Mouse (Mus musculus) limb, embryonic 12.5 days (tissue): ENCODE measurements around the gene Mafk. TPM values are rescaled to one million over a fixed set of nuclear protein-coding genes. Genes with fewer than 3 reads are reported as not detected.

Experiments
- ATAC-seq: fragments of 200-750 bp; cut with Nextera tagmentation; 2 replicates; pipeline ENCODE4 v1.8.0; 2017; ENCODE audit warnings: low read depth, moderate TSS enrichment; ENCODE audit not compliant: insufficient number of reproducible peaks, insufficient read depth, low FRiP score, low TSS enrichment
- H3K27ac ChIP-seq: fragments of 300-500 bp; sonication (generic); 2 replicates; pipeline ENCODE4 v1.5.1; 2016; ENCODE audit warnings: mild to moderate bottlenecking, moderate library complexity
- H3K27me3 ChIP-seq: fragments of 300-500 bp; sonication (generic); 2 replicates; pipeline ENCODE4 v1.6.1; 2016; ENCODE audit warnings: mild to moderate bottlenecking, moderate library complexity
- H3K36me3 ChIP-seq: fragments of 300-500 bp; sonication (generic); 2 replicates; pipeline ENCODE4 v1.6.1; 2016; ENCODE audit warnings: mild to moderate bottlenecking, moderate library complexity
- H3K4me1 ChIP-seq: fragments of 300-500 bp; sonication (generic); replicated peaks from 2 replicates; pipeline ENCODE4 v1.6.1; 2016
- H3K4me2 ChIP-seq: fragments of 300-500 bp; sonication (generic); 2 replicates; pipeline ENCODE4 v1.6.1; 2016; ENCODE audit warnings: mild to moderate bottlenecking, moderate library complexity
- H3K4me3 ChIP-seq: fragments of 300-500 bp; sonication (generic); replicated peaks from 2 replicates; pipeline ENCODE4 v1.5.1; 2016; ENCODE audit warnings: mild to moderate bottlenecking
- H3K9ac ChIP-seq: fragments of 300-500 bp; sonication (generic); replicated peaks from 2 replicates; pipeline ENCODE4 v1.6.1; 2016; ENCODE audit warnings: mild to moderate bottlenecking, moderate library complexity
- H3K9me3 ChIP-seq: fragments of 300-500 bp; sonication (generic); 2 replicates; pipeline ENCODE4 v1.6.1; 2016; ENCODE audit warnings: mild to moderate bottlenecking, moderate library complexity
- WGBS: fragments of 180-500 bp; shearing (Covaris S2); methylation state at CpG from one replicate; pipeline ENCODE4 v1.1.7; 2016; 5-methylcytosine and 5-hydroxymethylcytosine counted together
- polyA plus RNA-seq: library from polyadenylated mRNA; unstranded; fragments of >200 nt; fragmentation: Nextera tagmentation; extraction: Ambion mirVana; gene quantifications from 2 replicates; pipeline ENCODE4 v1.2.1, GENCODE M21; 2016

The Mafk gene
- polyA plus RNA-seq, 1 experiment from 2014 or later = 7.0 TPM

GRCm38 (mm10) chr5:139796900-139797299 is 5.6 kb downstream of the Mafk start:
- H3K27me3 ChIP-seq = peaks cover 18% of the 10 kb centered on the region
- WGBS = 22% methylated on average over 13 of the region's 13 CpGs
- H3K4me2 ChIP-seq = peak overlapping the region; percentile 26; the same call in 1 of the 2 replicates
- H3K4me1 ChIP-seq = peaks cover 40% of the 10 kb centered on the region
- 0 out of 2 replicates have a peak overlapping the region, but pooled peaks have one; percentile 27 for H3K9ac ChIP-seq
- peaks cover 18% of the 10 kb centered on the region for H3K36me3 ChIP-seq
- no peaks in the 10 kb centered on the region for H3K9me3 ChIP-seq
- no peak overlapping the region; the same call in 1 of the 2 replicates for H3K4me3 ChIP-seq
- 0 out of 2 replicates have a peak, but pooled peaks have one; percentile 45 for ATAC-seq
- H3K27ac ChIP-seq = peak overlapping the region; percentile 64

DNA sequence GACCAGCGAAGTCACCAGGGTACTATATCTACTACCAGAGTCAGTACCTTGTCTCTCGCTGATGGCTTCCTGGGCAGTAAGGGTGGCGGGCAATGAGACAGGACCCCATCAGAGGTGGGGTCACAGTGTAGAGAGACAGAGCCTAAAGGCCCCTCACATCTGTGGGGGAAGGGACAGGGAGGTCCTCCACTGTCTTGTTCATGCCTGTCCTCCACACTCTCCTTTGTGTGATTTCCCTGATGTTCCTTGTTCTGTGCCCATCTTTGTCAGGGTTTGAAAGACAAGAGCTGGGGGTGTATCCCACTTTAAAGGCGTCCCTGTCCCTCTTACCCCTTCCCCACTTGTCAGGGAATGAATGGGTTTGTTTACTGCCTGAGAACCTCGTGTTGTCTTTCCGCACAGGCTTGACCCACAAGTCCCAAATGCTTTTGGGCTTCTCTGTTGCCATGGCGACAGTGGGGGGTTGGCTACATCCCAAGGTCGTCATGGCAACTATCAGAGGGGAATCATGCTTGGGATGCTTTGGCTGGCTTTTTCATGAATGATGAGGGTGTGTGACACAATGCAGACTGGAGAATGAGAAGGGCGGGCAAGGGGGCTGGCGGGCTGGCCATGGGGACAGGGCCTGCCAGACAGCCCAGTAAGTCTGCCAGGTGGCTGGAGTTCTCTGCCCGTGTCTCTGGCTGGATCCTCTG is 6.3 kb downstream of the Mafk start:
- no peak for ATAC-seq
- peak overlapping the region; percentile 27; the same call in 1 of the 2 replicates for H3K9ac ChIP-seq
- peaks cover 11% of the 10 kb centered on the region for H3K27me3 ChIP-seq
- peak overlapping the region; percentile 64; the same call in 1 of the 2 replicates for H3K27ac ChIP-seq
- peaks cover 18% of the 10 kb centered on the region for H3K36me3 ChIP-seq
- no peak overlapping the region for H3K4me3 ChIP-seq
- 40% methylated on average over 11 of the region's 11 CpGs for WGBS
- no peaks in the 10 kb centered on the region for H3K9me3 ChIP-seq
- H3K4me2 ChIP-seq = peak overlapping the region; percentile 26; the same call in 1 of the 2 replicates
- H3K4me1 ChIP-seq = peaks cover 36% of the 10 kb centered on the region

- 35% methylated on average over 11 of the region's 12 CpGs for WGBS
- Histone ChIP-seq H3K4me2 (no peak overlapping the region), H3K9ac (peak overlapping the region; percentile 27; the same call in 1 of the 2 replicates), H3K36me3 (peaks cover 18% of the 10 kb centered on the region), H3K27me3 (peaks cover 6% of the 10 kb centered on the region), H3K4me3 (no peak overlapping the region), H3K27ac (no peak overlapping the region), H3K9me3 (no peaks in the 10 kb centered on the region), H3K4me1 (peaks cover 41% of the 10 kb centered on the region)
- no peak for ATAC-seq
These were observed 7.0 kb downstream of the Mafk start for GRCm38 (mm10) chr5:139798168-139798900.

- Histone ChIP-seq H3K9ac (no peak overlapping the region), H3K27ac (no peak overlapping the region), H3K36me3 (peaks cover 18% of the 10 kb centered on the region), H3K4me3 (no peak overlapping the region), H3K9me3 (no peaks in the 10 kb centered on the region), H3K27me3 (peaks cover under 1% of the 10 kb centered on the region), H3K4me1 (peaks cover 43% of the 10 kb centered on the region), H3K4me2 (no peak overlapping the region)
- 88% methylated on average over 9 of the region's 9 CpGs for WGBS
- ATAC-seq = no peak
These were observed 7.7 kb downstream of the Mafk start for GRCm38 (mm10) chr5:139799041-139799440.

DNA sequence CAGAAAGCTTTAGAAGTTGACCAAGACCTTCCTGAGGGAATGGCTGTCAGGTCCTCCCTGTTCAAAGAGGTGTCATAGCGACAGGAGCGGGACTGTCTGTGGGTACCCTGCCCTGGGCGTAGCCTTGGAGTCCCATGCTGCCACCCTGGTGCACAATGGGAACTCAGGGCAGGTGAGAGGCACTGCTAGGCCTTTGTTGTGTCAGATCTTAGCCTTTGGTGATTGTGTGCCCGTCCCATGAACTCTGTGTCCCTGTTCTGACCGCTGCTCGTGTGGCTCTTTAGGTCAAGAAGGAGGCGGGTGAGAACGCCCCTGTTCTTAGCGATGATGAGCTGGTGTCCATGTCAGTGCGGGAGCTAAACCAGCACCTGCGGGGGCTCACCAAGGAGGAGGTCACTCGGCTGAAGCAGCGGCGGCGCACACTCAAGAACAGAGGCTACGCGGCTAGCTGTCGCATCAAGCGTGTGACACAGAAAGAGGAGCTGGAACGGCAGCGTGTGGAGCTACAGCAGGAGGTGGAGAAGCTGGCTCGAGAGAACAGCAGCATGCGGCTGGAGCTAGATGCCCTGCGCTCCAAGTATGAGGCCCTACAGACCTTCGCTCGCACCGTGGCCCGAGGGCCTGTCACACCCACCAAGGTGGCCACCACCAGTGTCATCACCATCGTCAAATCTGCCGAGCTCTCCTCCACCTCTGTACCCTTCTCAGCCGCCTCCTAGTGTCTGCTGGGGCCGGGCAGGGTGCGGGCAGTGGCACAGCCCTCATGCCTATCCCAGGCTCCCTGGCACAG is 8.7 kb downstream of the Mafk start:
- H3K9me3 ChIP-seq = no peaks in the 10 kb centered on the region
- ATAC-seq = no peak
- H3K27me3 ChIP-seq = no peaks in the 10 kb centered on the region; the same call in 1 of the 2 replicates
- no peak overlapping the region for H3K9ac ChIP-seq
- peaks cover 45% of the 10 kb centered on the region for H3K4me1 ChIP-seq
- H3K27ac ChIP-seq = no peak overlapping the region
- 94% methylated on average over 33 of the region's 33 CpGs for WGBS
- no peak overlapping the region for H3K4me3 ChIP-seq
- peaks cover 18% of the 10 kb centered on the region for H3K36me3 ChIP-seq
- no peak overlapping the region for H3K4me2 ChIP-seq

- H3K36me3 ChIP-seq = peaks cover 18% of the 10 kb centered on the region
- H3K4me1 ChIP-seq = peaks cover 44% of the 10 kb centered on the region
- WGBS = 93% methylated on average over 8 of the region's 8 CpGs
- H3K9ac ChIP-seq = no peak overlapping the region
- H3K9me3 ChIP-seq = no peaks in the 10 kb centered on the region
- H3K27me3 ChIP-seq = no peaks in the 10 kb centered on the region
- ATAC-seq = no peak
- no peak overlapping the region for H3K27ac ChIP-seq
- no peak overlapping the region for H3K4me3 ChIP-seq
- no peak overlapping the region for H3K4me2 ChIP-seq
These were observed 9.9 kb downstream of the Mafk start for GRCm38 (mm10) chr5:139801231-139801630.

DNA sequence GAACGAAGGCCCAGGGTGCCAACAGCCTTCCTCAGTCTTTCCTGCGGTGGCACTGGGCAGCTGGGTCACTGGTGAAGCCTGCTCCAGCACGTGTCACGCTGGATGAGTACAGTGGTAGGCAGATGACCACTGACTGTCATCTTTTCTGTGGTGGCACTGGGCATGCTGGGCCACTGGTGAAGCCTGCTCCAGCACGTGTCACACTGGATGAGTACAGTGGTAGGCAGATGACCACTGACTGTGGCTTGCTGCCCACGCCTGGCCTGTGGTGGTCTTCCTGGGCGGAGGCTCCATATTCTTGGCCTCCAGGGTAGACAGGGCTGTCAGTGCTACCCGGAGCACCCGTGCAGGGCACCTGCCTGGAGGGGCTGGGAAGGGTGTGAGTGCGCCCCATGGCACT is 10.6 kb downstream of the Mafk start:
- no peak overlapping the region for H3K4me2 ChIP-seq
- H3K4me1 ChIP-seq = peaks cover 37% of the 10 kb centered on the region
- WGBS = 94% methylated on average over 10 of the region's 10 CpGs
- no peak overlapping the region for H3K9ac ChIP-seq
- ATAC-seq = no peak
- H3K27ac ChIP-seq = no peak overlapping the region
- H3K36me3 ChIP-seq = peaks cover 18% of the 10 kb centered on the region
- H3K4me3 ChIP-seq = no peak overlapping the region
- H3K27me3 ChIP-seq = no peaks in the 10 kb centered on the region
- H3K9me3 ChIP-seq = no peaks in the 10 kb centered on the region

DNA sequence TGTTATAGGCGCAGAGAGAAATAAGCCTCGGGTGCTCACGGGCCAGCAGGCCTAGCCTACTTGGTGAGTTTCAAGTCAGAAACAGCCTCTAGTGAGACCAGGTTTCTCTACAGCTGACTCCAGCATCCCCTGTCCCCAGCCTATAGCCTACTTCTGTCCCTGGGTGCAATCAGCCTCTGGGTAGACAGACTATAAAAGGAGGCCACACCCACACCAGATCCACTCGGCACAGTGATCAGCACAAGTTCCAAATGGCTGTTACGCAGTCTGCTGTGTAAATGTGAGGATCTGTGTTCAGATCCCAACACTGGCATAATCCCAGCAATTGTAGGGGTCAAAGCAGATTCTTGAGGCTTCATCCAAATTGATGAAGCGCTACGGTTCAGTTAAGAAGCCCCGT is 11.9 kb downstream of the Mafk start:
- peak overlapping the region; percentile 30 for H3K4me2 ChIP-seq
- H3K9me3 ChIP-seq = no peaks in the 10 kb centered on the region
- H3K4me3 ChIP-seq = no peak overlapping the region
- no peak overlapping the region for H3K9ac ChIP-seq
- ATAC-seq = no peak; the same call in 1 of the 2 replicates
- H3K4me1 ChIP-seq = peaks cover 24% of the 10 kb centered on the region
- peak overlapping the region; percentile 41; the same call in 1 of the 2 replicates for H3K27ac ChIP-seq
- 67% methylated on average over 8 of the region's 8 CpGs for WGBS
- peaks cover 18% of the 10 kb centered on the region for H3K36me3 ChIP-seq
- H3K27me3 ChIP-seq = no peaks in the 10 kb centered on the region

GRCm38 (mm10) chr5:139803601-139804102 is 12.3 kb downstream of the Mafk start:
- no peak; the same call in 1 of the 2 replicates for ATAC-seq
- peaks cover 18% of the 10 kb centered on the region for H3K36me3 ChIP-seq
- peaks cover 19% of the 10 kb centered on the region for H3K4me1 ChIP-seq

DNA sequence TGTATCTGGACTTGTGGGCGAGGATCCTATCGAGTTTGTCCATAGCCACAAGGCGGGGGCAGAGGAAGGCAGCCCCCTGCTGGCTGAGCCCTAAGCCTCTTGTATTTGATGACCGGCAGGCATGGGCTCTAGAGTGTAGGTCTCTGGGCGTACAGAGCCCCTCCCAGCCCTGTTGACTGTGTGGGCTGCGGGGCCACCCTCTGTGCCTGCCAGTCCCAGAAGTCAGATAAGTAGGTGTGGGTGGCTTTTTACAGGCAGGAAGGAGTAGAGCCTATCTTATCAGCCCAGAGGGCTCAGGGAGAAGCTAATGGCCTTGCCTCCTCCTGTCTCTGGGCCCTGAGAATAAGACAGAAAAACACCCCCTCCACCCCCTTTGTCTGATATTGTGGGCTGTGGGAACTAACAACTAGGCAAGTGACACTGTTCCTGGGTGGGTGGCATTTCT is 12.8 kb downstream of the Mafk start:
- Histone ChIP-seq H3K9me3 (no peaks in the 10 kb centered on the region), H3K4me3 (no peak overlapping the region), H3K4me2 (peak overlapping the region; percentile 30), H3K27me3 (no peaks in the 10 kb centered on the region), H3K27ac (peak overlapping the region; percentile 29; the same call in 1 of the 2 replicates), H3K9ac (peak overlapping the region; percentile 12; the same call in 1 of the 2 replicates), H3K4me1 (peaks cover 19% of the 10 kb centered on the region), H3K36me3 (peaks cover 18% of the 10 kb centered on the region)
- WGBS = 14% methylated on average over 6 of the region's 6 CpGs
- ATAC-seq = no peak; the same call in 1 of the 2 replicates

More at GRCm38 (mm10) chr5:139803601-139804102, 12.3 kb downstream of the Mafk start:
- Histone ChIP-seq H3K27ac (peak overlapping the region; percentile 29; the same call in 1 of the 2 replicates), H3K4me2 (peak overlapping the region; percentile 30), H3K9ac (no peak overlapping the region), H3K27me3 (no peaks in the 10 kb centered on the region), H3K4me3 (no peak overlapping the region), H3K9me3 (no peaks in the 10 kb centered on the region)
- WGBS = 10% methylated on average over 12 of the region's 12 CpGs
